Mouse (Mus musculus): ENCODE measurements around the gene Abcg1. TPM values are rescaled to one million over a fixed set of nuclear protein-coding genes. Genes with fewer than 3 reads are reported as not detected.

Gene Abcg1
- polyA plus RNA-seq, 1 experiment from 2014 or later = 17.5 TPM

- Histone ChIP-seq H3K4me3 (no peak overlapping the region), H3K9ac (no peak overlapping the region), H3K27ac (no peak overlapping the region), H3K4me2 (replicated peaks) (no peak overlapping the region), H3K36me3 (no peaks in the 10 kb centered on the region), H3K4me1 (peaks cover 8% of the 10 kb centered on the region), H3K27me3 (no peaks in the 10 kb centered on the region), H3K9me3 (replicated peaks) (no peaks in the 10 kb centered on the region)
- no peak for ATAC-seq (ENCODE audit: low FRiP score)
- 20% methylated on average over 8 of the region's 8 CpGs for WGBS
Measured at GRCm38 (mm10) chr17:31121975-31122374, 64.5 kb downstream of the Abcg1 start.

- H3K4me2 ChIP-seq (replicated peaks) = no peak overlapping the region
- ATAC-seq (ENCODE audit: low FRiP score) = 0 out of 2 replicates have a peak, but pooled peaks have one; percentile 46
- H3K9ac ChIP-seq = no peak overlapping the region
- H3K9me3 ChIP-seq (replicated peaks) = no peaks in the 10 kb centered on the region
- no peaks in the 10 kb centered on the region for H3K27me3 ChIP-seq
- H3K27ac ChIP-seq = no peak overlapping the region
- H3K36me3 ChIP-seq = no peaks in the 10 kb centered on the region
- peaks cover 12% of the 10 kb centered on the region for H3K4me1 ChIP-seq
- 37% methylated on average over 9 of the region's 9 CpGs for WGBS
- no peak overlapping the region for H3K4me3 ChIP-seq
Measured at GRCm38 (mm10) chr17:31125548-31126266, 68.2 kb downstream of the Abcg1 start.

GRCm38 (mm10) chr17:31128708-31129318 is 71.3 kb downstream of the Abcg1 start:
- Histone ChIP-seq H3K36me3 (no peaks in the 10 kb centered on the region), H3K9me3 (replicated peaks) (no peaks in the 10 kb centered on the region), H3K4me3 (no peak overlapping the region), H3K27me3 (no peaks in the 10 kb centered on the region), H3K9ac (no peak overlapping the region), H3K4me1 (peaks cover 12% of the 10 kb centered on the region), H3K4me2 (replicated peaks) (no peak overlapping the region), H3K27ac (no peak overlapping the region)
- 88% methylated on average over 9 of the region's 9 CpGs for WGBS
- no peak for ATAC-seq (ENCODE audit: low FRiP score)

GRCm38 (mm10) chr17:31129452-31129851 is 72.0 kb downstream of the Abcg1 start, which contains the start of gene Tff3:
Gene Tff3, minus strand, starts transcription at chr17:31129646.
- no peak within 1 kb of the TSS for H3K4me3 ChIP-seq
- no peaks in the 10 kb centered on the region for H3K36me3 ChIP-seq
- no peak for ATAC-seq (ENCODE audit: low FRiP score)
- no peaks in the 10 kb centered on the region for H3K9me3 ChIP-seq (replicated peaks)
- H3K27me3 ChIP-seq = no peaks in the 10 kb centered on the region
- WGBS = 12% methylated on average over 2 of the region's 2 CpGs
- peaks cover 12% of the 10 kb centered on the region for H3K4me1 ChIP-seq
- H3K9ac ChIP-seq = no peak within 1 kb of the TSS
- H3K4me2 ChIP-seq (replicated peaks) = no peak within 1 kb of the TSS
- H3K27ac ChIP-seq = no peak within 1 kb of the TSS

GRCm38 (mm10) chr17:31131269-31131821 is 73.9 kb downstream of the Abcg1 start:
- H3K4me2 ChIP-seq (replicated peaks) = no peak overlapping the region
- no peaks in the 10 kb centered on the region for H3K27me3 ChIP-seq
- H3K9ac ChIP-seq = no peak overlapping the region
- 86% methylated on average over 10 of the region's 10 CpGs for WGBS
- peaks cover 4% of the 10 kb centered on the region for H3K4me1 ChIP-seq
- no peaks in the 10 kb centered on the region for H3K9me3 ChIP-seq (replicated peaks)
- H3K36me3 ChIP-seq = no peaks in the 10 kb centered on the region
- no peak overlapping the region for H3K27ac ChIP-seq
- no peak for ATAC-seq (ENCODE audit: low FRiP score)
- no peak overlapping the region for H3K4me3 ChIP-seq

- H3K4me1 ChIP-seq = peaks cover 4% of the 10 kb centered on the region
- no peak overlapping the region for H3K9ac ChIP-seq
- no peak overlapping the region for H3K27ac ChIP-seq
- H3K9me3 ChIP-seq (replicated peaks) = no peaks in the 10 kb centered on the region
- no peak overlapping the region for H3K4me3 ChIP-seq
- no peaks in the 10 kb centered on the region for H3K36me3 ChIP-seq
- no peak for ATAC-seq (ENCODE audit: low FRiP score)
- 79% methylated on average over 15 of the region's 15 CpGs for WGBS
- no peak overlapping the region for H3K4me2 ChIP-seq (replicated peaks)
- H3K27me3 ChIP-seq = no peaks in the 10 kb centered on the region; the same call in 1 of the 2 replicates
Measured at GRCm38 (mm10) chr17:31133776-31134175, 76.3 kb downstream of the Abcg1 start.

- Histone ChIP-seq H3K9me3 (replicated peaks) (no peaks in the 10 kb centered on the region), H3K36me3 (no peaks in the 10 kb centered on the region), H3K27ac (no peak overlapping the region), H3K4me1 (no peaks in the 10 kb centered on the region), H3K27me3 (no peaks in the 10 kb centered on the region; the same call in 1 of the 2 replicates), H3K4me2 (replicated peaks) (no peak overlapping the region), H3K9ac (no peak overlapping the region), H3K4me3 (no peak overlapping the region)
- ATAC-seq (ENCODE audit: low FRiP score) = no peak
- WGBS = 83% methylated on average over 6 of the region's 6 CpGs
Measured at GRCm38 (mm10) chr17:31134913-31135312, 77.4 kb downstream of the Abcg1 start.

GRCm38 (mm10) chr17:31136291-31136690 is 78.8 kb downstream of the Abcg1 start:
- Histone ChIP-seq H3K27ac (no peak overlapping the region), H3K4me1 (no peaks in the 10 kb centered on the region), H3K9me3 (replicated peaks) (no peaks in the 10 kb centered on the region), H3K36me3 (no peaks in the 10 kb centered on the region), H3K4me2 (replicated peaks) (no peak overlapping the region), H3K4me3 (no peak overlapping the region), H3K9ac (no peak overlapping the region), H3K27me3 (no peaks in the 10 kb centered on the region; the same call in 1 of the 2 replicates)
- ATAC-seq (ENCODE audit: low FRiP score) = no peak
- WGBS = 58% methylated on average over 3 of the region's 3 CpGs

- WGBS = 90% methylated on average over 1 of the region's 1 CpGs
- Histone ChIP-seq H3K9me3 (replicated peaks) (no peaks in the 10 kb centered on the region), H3K27me3 (no peaks in the 10 kb centered on the region; the same call in 1 of the 2 replicates), H3K4me1 (no peaks in the 10 kb centered on the region), H3K9ac (no peak overlapping the region), H3K27ac (no peak overlapping the region), H3K4me3 (no peak overlapping the region), H3K4me2 (replicated peaks) (no peak overlapping the region), H3K36me3 (no peaks in the 10 kb centered on the region)
- no peak for ATAC-seq (ENCODE audit: low FRiP score)
Measured at GRCm38 (mm10) chr17:31136821-31137220, 79.3 kb downstream of the Abcg1 start.

- H3K4me1 ChIP-seq = no peaks in the 10 kb centered on the region
- ATAC-seq (ENCODE audit: low FRiP score) = peak; percentile 26; the same call in 1 of the 2 replicates
- H3K27ac ChIP-seq = no peak overlapping the region
- no peak overlapping the region for H3K9ac ChIP-seq
- H3K4me3 ChIP-seq = no peak overlapping the region
- WGBS = 23% methylated on average over 5 of the region's 5 CpGs
- no peaks in the 10 kb centered on the region for H3K36me3 ChIP-seq
- no peak overlapping the region for H3K4me2 ChIP-seq (replicated peaks)
- H3K27me3 ChIP-seq = peaks cover 6% of the 10 kb centered on the region; the same call in 1 of the 2 replicates
- no peaks in the 10 kb centered on the region for H3K9me3 ChIP-seq (replicated peaks)
Measured at GRCm38 (mm10) chr17:31138398-31138797, 80.9 kb downstream of the Abcg1 start.

GRCm38 (mm10) chr17:31142116-31142515 is 84.6 kb downstream of the Abcg1 start:
- H3K27ac ChIP-seq = no peak overlapping the region
- no peak overlapping the region for H3K4me3 ChIP-seq
- H3K4me1 ChIP-seq = 0 out of 2 replicates have a peak, but pooled peaks cover 3% of the 10 kb centered on the region
- no peak overlapping the region for H3K9ac ChIP-seq
- peaks cover 6% of the 10 kb centered on the region; the same call in 1 of the 2 replicates for H3K27me3 ChIP-seq
- ATAC-seq (ENCODE audit: low FRiP score) = no peak
- H3K4me2 ChIP-seq (replicated peaks) = no peak overlapping the region
- no peaks in the 10 kb centered on the region; the same call in 1 of the 2 replicates for H3K9me3 ChIP-seq (replicated peaks)
- 91% methylated on average over 7 of the region's 7 CpGs for WGBS
- no peaks in the 10 kb centered on the region for H3K36me3 ChIP-seq

All from hindbrain, embryonic 12.5 days (tissue).